Mouse (Mus musculus) adrenal gland, adult 8-10 months (tissue): ENCODE results near the gene Cdc42bpa. TPM values are rescaled to one million over a fixed set of nuclear protein-coding genes. Genes with fewer than 3 reads are reported as not detected.

Experiments
- DNase-seq: peaks from one replicate; pipeline ENCODE4 v3.0.0; 2022
- total RNA-seq, 4 experiments: library from RNA; stranded (reverse); gene quantifications; 2 replicates each; pipeline ENCODE4 v1.2.4; 2022

The Cdc42bpa gene
- 10 to 100 TPM; 48.2 to 78.1 (median 60.5) TPM for total RNA-seq

GRCm38 (mm10) chr1:179959721-179960542 is at the start of gene Cdc42bpa:
Cdc42bpa (plus strand) TSS chr1:179960472.
- peak; percentile 53 for DNase-seq

- DNase-seq, result peak; percentile 66
Observed at GRCm38 (mm10) chr1:179913471-179913870, 46.8 kb upstream of the Cdc42bpa start.

GRCm38 (mm10) chr1:179917036-179917435 is 43.2 kb upstream of the Cdc42bpa start:
- DNase-seq, result no peak

- no peak for DNase-seq
Observed at GRCm38 (mm10) chr1:179917481-179917880, 42.8 kb upstream of the Cdc42bpa start.

GRCm38 (mm10) chr1:179919656-179920436 is 40.4 kb upstream of the Cdc42bpa start:
- DNase-seq, result no peak

GRCm38 (mm10) chr1:179923661-179924405 is 36.4 kb upstream of the Cdc42bpa start:
- DNase-seq, result no peak

GRCm38 (mm10) chr1:179926240-179926639 is 34.0 kb upstream of the Cdc42bpa start:
- DNase-seq, result no peak

- DNase-seq, result no peak
Observed at GRCm38 (mm10) chr1:179927102-179927501, 33.2 kb upstream of the Cdc42bpa start.

- no peak for DNase-seq
Observed at GRCm38 (mm10) chr1:179928822-179929221, 31.4 kb upstream of the Cdc42bpa start.

- no peak for DNase-seq
Observed at GRCm38 (mm10) chr1:179931247-179931646, 29.0 kb upstream of the Cdc42bpa start.

GRCm38 (mm10) chr1:179934064-179934463 is 26.2 kb upstream of the Cdc42bpa start:
- no peak for DNase-seq

- no peak for DNase-seq
Observed at GRCm38 (mm10) chr1:179940071-179940786, 20.0 kb upstream of the Cdc42bpa start.

- no peak for DNase-seq
Observed at GRCm38 (mm10) chr1:179940787-179941352, 19.4 kb upstream of the Cdc42bpa start.

GRCm38 (mm10) chr1:179945017-179945416 is 15.3 kb upstream of the Cdc42bpa start:
- no peak for DNase-seq

GRCm38 (mm10) chr1:179946616-179947015 is 13.7 kb upstream of the Cdc42bpa start:
- no peak for DNase-seq

GRCm38 (mm10) chr1:179947653-179948052 is 12.6 kb upstream of the Cdc42bpa start:
- no peak for DNase-seq

GRCm38 (mm10) chr1:179951597-179951996 is 8.7 kb upstream of the Cdc42bpa start:
- DNase-seq, result no peak

- no peak for DNase-seq
Observed at GRCm38 (mm10) chr1:179953251-179953650, 7.0 kb upstream of the Cdc42bpa start.

GRCm38 (mm10) chr1:179957431-179957830 is 2.8 kb upstream of the Cdc42bpa start:
- DNase-seq, result no peak

GRCm38 (mm10) chr1:179958871-179959720 is 1.2 kb upstream of the Cdc42bpa start:
- DNase-seq, result peak; percentile 33

GRCm38 (mm10) chr1:179960543-179960876 is 238 bp downstream of the Cdc42bpa start:
- DNase-seq, result no peak
